Comparison of ENCODE assay signal across 14 mouse cellular contexts in the genomic region with DNA sequence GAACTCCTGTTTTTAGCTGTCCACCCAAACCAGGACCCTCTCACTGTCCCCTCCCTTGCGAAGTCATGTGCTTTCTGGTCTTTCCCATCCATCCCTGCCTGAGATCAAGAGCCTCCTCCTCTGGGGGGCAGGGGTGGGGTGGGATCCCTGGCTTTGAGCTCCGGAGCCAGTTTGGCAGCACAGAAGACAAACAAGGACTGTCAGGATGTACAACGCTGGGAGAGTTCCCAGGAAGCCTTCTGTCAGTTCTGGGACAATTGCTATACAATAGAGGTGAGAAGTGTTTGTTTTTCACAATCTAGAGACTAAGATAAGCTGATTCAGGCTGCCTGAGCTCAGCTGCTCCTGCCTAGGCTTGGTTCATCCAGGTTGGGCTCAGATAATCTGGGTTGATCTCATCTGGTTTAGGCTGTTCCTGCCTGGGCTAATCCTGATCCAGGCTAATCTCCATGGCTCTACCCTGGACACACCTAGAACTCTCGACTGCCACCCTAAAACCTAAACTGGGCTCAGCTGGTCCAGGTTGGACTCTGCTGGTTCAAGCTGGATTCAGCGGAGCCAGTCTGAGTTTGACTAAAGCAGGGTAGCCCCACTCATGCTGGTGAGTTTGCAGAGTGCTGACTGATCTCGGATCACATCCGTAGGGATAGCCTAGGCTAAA. TPM values are rescaled to one million over a fixed set of nuclear protein-coding genes. Genes with fewer than 3 reads are reported as not detected.
A peak's percentile ranks its signal among the peaks of the same experiment; 100 is the strongest.
DNase-seq lines count a peak whose midpoint lies in the region; ATAC-seq and TF ChIP-seq lines count a peak whose summit lies in the region.
"Had no signal": no experiment of that assay in that cellular context is flagged by ENCODE, and none has a peak within 500 bp of the region (broad histone marks: within the 10 kb centered on the region; RNA-seq: fewer than 3 reads in every experiment).

No protein-coding gene starts in this region.

- H3K27me3 ChIP-seq in embryonic facial prominence, embryonic 14.5 days (replicated peaks; ENCODE audit: control insufficient read depth, insufficient read depth, low read length), result no peaks in the 10 kb centered on the region
- no peaks in the 10 kb centered on the region for H3K27me3 ChIP-seq in embryonic facial prominence, embryonic 10.5 days (replicated peaks; ENCODE audit: low read depth, poor library complexity, severe bottlenecking)
- no peaks in the 10 kb centered on the region for H3K27me3 ChIP-seq in hindbrain, postnatal 0 days (ENCODE audit: insufficient read depth, low read length)
- H3K27me3 ChIP-seq in hindbrain, embryonic 13.5 days, result no peaks in the 10 kb centered on the region
- H3K27me3 ChIP-seq: embryonic facial prominence, embryonic 12.5 days had no signal

- H3K36me3 ChIP-seq in embryonic facial prominence, embryonic 14.5 days (ENCODE audit: control insufficient read depth, insufficient read depth, low read length), result no peaks in the 10 kb centered on the region
- H3K36me3 ChIP-seq in embryonic facial prominence, embryonic 10.5 days (replicated peaks), result no peaks in the 10 kb centered on the region
- no peaks in the 10 kb centered on the region for H3K36me3 ChIP-seq in hindbrain, postnatal 0 days (ENCODE audit: insufficient read depth, low read length)
- no peaks in the 10 kb centered on the region for H3K36me3 ChIP-seq in hindbrain, embryonic 13.5 days
- H3K36me3 ChIP-seq: embryonic facial prominence, embryonic 12.5 days had no signal

- H3K4me2 ChIP-seq in embryonic facial prominence, embryonic 14.5 days (ENCODE audit: low read depth, low read length), result no peak overlapping the region
- no peak overlapping the region for H3K4me2 ChIP-seq in hindbrain, postnatal 0 days (ENCODE audit: low read depth, low read length)
- H3K4me2 ChIP-seq in hindbrain, embryonic 13.5 days, result no peak overlapping the region
- H3K4me2 ChIP-seq: embryonic facial prominence, embryonic 12.5 days had no signal

- no peaks in the 10 kb centered on the region for H3K4me1 ChIP-seq in embryonic facial prominence, embryonic 14.5 days (ENCODE audit: control insufficient read depth, insufficient read depth, low read length)
- H3K4me1 ChIP-seq in embryonic facial prominence, embryonic 10.5 days, result peaks cover 2% of the 10 kb centered on the region
- no peaks in the 10 kb centered on the region for H3K4me1 ChIP-seq in hindbrain, postnatal 0 days (ENCODE audit: insufficient read depth, low read length)
- no peaks in the 10 kb centered on the region for H3K4me1 ChIP-seq in hindbrain, embryonic 13.5 days (replicated peaks)
- H3K4me1 ChIP-seq: embryonic facial prominence, embryonic 12.5 days had no signal

- no peak for DNase-seq in embryonic facial prominence, embryonic 14.5 days (ENCODE audit: low spot score)
- DNase-seq in embryonic facial prominence, embryonic 10.5 days (ENCODE audit: low spot score), result no peak
- DNase-seq in hindbrain, postnatal 0 days (ENCODE audit: low spot score), result no peak
- DNase-seq in retina, postnatal 7 days (ENCODE audit: low read depth, low spot score), result peak; percentile 11
- DNase-seq in retina, embryonic 14.5 days (ENCODE audit: low spot score), result no peak
- DNase-seq in spleen, postnatal 4 days (ENCODE audit: low spot score in 2 of 2), result no peak
- DNase-seq in embryo, embryonic 9.5 days (ENCODE audit: extremely low spot score), result no peak
- DNase-seq: cerebellum, postnatal 10 days; layer of hippocampus, postnatal 36 days had no signal

- no peak overlapping the region for H3K9ac ChIP-seq in embryonic facial prominence, embryonic 14.5 days (ENCODE audit: low read depth, low read length)
- H3K9ac ChIP-seq in hindbrain, postnatal 0 days (replicated peaks; ENCODE audit: low read length), result no peak overlapping the region
- H3K9ac ChIP-seq in hindbrain, embryonic 13.5 days, result no peak overlapping the region
- H3K9ac ChIP-seq: embryonic facial prominence, embryonic 12.5 days had no signal

- no peak for ATAC-seq in embryonic facial prominence, embryonic 14.5 days (ENCODE audit: low read depth)
- no peak for ATAC-seq in hindbrain, postnatal 0 days
- no peak for ATAC-seq in hindbrain, embryonic 13.5 days (ENCODE audit: low FRiP score)
- ATAC-seq: forebrain, embryonic 14.5 days; inflammation-experienced regulatory T-cells, adult 6 months had no signal

- no peaks in the 10 kb centered on the region for H3K9me3 ChIP-seq in embryonic facial prominence, embryonic 14.5 days (ENCODE audit: control insufficient read depth, low read length)
- no peaks in the 10 kb centered on the region for H3K9me3 ChIP-seq in embryonic facial prominence, embryonic 10.5 days
- H3K9me3 ChIP-seq in hindbrain, postnatal 0 days (ENCODE audit: low read length), result no peaks in the 10 kb centered on the region
- H3K9me3 ChIP-seq in hindbrain, embryonic 13.5 days, result no peaks in the 10 kb centered on the region
- H3K9me3 ChIP-seq: embryonic facial prominence, embryonic 12.5 days had no signal

- no peak for TF ChIP-seq CTCF in hindbrain, postnatal 0 days (IDR thresholded peaks at IDR 0.05; ENCODE audit: low read depth)

- 71% methylated on average over 7 of the region's 7 CpGs for WGBS in embryonic facial prominence, embryonic 14.5 days
- 73% methylated on average over 7 of the region's 7 CpGs for WGBS in embryonic facial prominence, embryonic 10.5 days
- 68% methylated on average over 7 of the region's 7 CpGs for WGBS in hindbrain, postnatal 0 days
- WGBS in hindbrain, embryonic 13.5 days, result 75% methylated on average over 7 of the region's 7 CpGs

- 0 out of 2 replicates have a peak overlapping the region, but pooled peaks have one; percentile 28 for H3K27ac ChIP-seq in embryonic facial prominence, embryonic 14.5 days (replicated peaks; ENCODE audit: low read depth, low read length)
- H3K27ac ChIP-seq in embryonic facial prominence, embryonic 10.5 days (replicated peaks), result no peak overlapping the region
- peak overlapping the region; percentile 12; the same call in 1 of the 2 replicates for H3K27ac ChIP-seq in hindbrain, postnatal 0 days
- no peak overlapping the region for H3K27ac ChIP-seq in hindbrain, embryonic 13.5 days
- H3K27ac ChIP-seq: embryonic facial prominence, embryonic 12.5 days; macrophage had no signal

- H3K4me3 ChIP-seq in embryonic facial prominence, embryonic 14.5 days (ENCODE audit: low read depth, low read length), result no peak overlapping the region
- H3K4me3 ChIP-seq in embryonic facial prominence, embryonic 10.5 days, result no peak overlapping the region
- H3K4me3 ChIP-seq in hindbrain, postnatal 0 days (ENCODE audit: low read length), result no peak overlapping the region
- no peak overlapping the region for H3K4me3 ChIP-seq in hindbrain, embryonic 13.5 days
- H3K4me3 ChIP-seq: embryonic facial prominence, embryonic 12.5 days had no signal

RNA-seq across cellular contexts. Expression of gene Mtss1l, which starts 39.1 kb away (rescaled TPM):
- polyA plus RNA-seq in embryonic facial prominence, embryonic 14.5 days (2014; fragmentation: Nextera tagmentation; extraction: Ambion mirVana), result 13.5 and 13.8 TPM in 2 replicates
- polyA plus RNA-seq in embryonic facial prominence, embryonic 10.5 days (2016; fragmentation: Nextera tagmentation; extraction: Ambion mirVana), result 6.6 and 7.2 TPM in 2 replicates
- total RNA-seq in hindbrain, postnatal 0 days (2014; rRNA removed), result 76.2 and 81.0 TPM in 2 replicates
- polyA plus RNA-seq in hindbrain, postnatal 0 days (2015; fragmentation: Nextera tagmentation; extraction: Ambion mirVana), result 32.9 TPM in 2 replicates
- 19.0 and 20.4 TPM in 2 replicates for polyA plus RNA-seq in hindbrain, embryonic 13.5 days (2015; fragmentation: Nextera tagmentation; extraction: Ambion mirVana)

RNA-seq across cellular contexts. Expression of gene Il34, which starts 45.3 kb away (rescaled TPM):
- polyA plus RNA-seq in embryonic facial prominence, embryonic 14.5 days (2014; fragmentation: Nextera tagmentation; extraction: Ambion mirVana), result 1.4 and 1.7 TPM in 2 replicates
- 0.24 TPM in 1 of 2 replicates, not detected in the other for polyA plus RNA-seq in embryonic facial prominence, embryonic 10.5 days (2016; fragmentation: Nextera tagmentation; extraction: Ambion mirVana)
- total RNA-seq in hindbrain, postnatal 0 days (2014; rRNA removed), result 1.9 and 8.8 TPM in 2 replicates
- polyA plus RNA-seq in hindbrain, postnatal 0 days (2015; fragmentation: Nextera tagmentation; extraction: Ambion mirVana), result 8.5 and 11.4 TPM in 2 replicates
- polyA plus RNA-seq in hindbrain, embryonic 13.5 days (2015; fragmentation: Nextera tagmentation; extraction: Ambion mirVana), result 2.7 and 2.8 TPM in 2 replicates
- polyA plus RNA-seq: inflammation-experienced regulatory T-cells, adult 6 months; macrophage had no signal

Comparison
In these comparisons a context has a peak if more than half of its experiments do, and no peak if none do; other contexts are left out.
1. H3K27ac ChIP-seq: peak in embryonic facial prominence, embryonic 14.5 days (single experiment) and hindbrain, postnatal 0 days (single experiment); none in embryonic facial prominence, embryonic 10.5 days (single experiment) and hindbrain, embryonic 13.5 days (single experiment).